Mouse (Mus musculus) liver, embryonic 15.5 days (tissue): ENCODE results near the gene Tmem222. TPM values are rescaled to one million over a fixed set of nuclear protein-coding genes. Genes with fewer than 3 reads are reported as not detected.
A peak's percentile ranks its signal among the peaks of the same experiment; 100 is the strongest.

Experiments used
- ATAC-seq: fragments of 200-750 bp; cut with Nextera tagmentation; 2 replicates; pipeline ENCODE4 v1.8.0; 2017; ENCODE audit warnings: moderate number of reproducible peaks, mild to moderate bottlenecking, moderate library complexity; ENCODE audit not compliant: insufficient read depth
- H3K27ac ChIP-seq: fragments of 300-500 bp; sonication (generic); replicated peaks from 2 replicates; pipeline ENCODE4 v1.5.1; 2015; ENCODE audit warnings: mild to moderate bottlenecking, inconsistent platforms
- H3K27me3 ChIP-seq: fragments of 300-500 bp; sonication (generic); 2 replicates; pipeline ENCODE4 v1.6.1; 2015; ENCODE audit warnings: mild to moderate bottlenecking, inconsistent platforms
- H3K36me3 ChIP-seq: fragments of 300-500 bp; sonication (generic); replicated peaks from 2 replicates; pipeline ENCODE4 v1.6.1; 2015; ENCODE audit warnings: moderate library complexity, mild to moderate bottlenecking, inconsistent platforms
- H3K4me1 ChIP-seq: fragments of 300-500 bp; sonication (generic); replicated peaks from 2 replicates; pipeline ENCODE4 v1.6.1; 2015; ENCODE audit warnings: inconsistent platforms
- H3K4me2 ChIP-seq: fragments of 300-500 bp; sonication (generic); 2 replicates; pipeline ENCODE4 v1.6.1; 2015; ENCODE audit warnings: moderate library complexity, mild to moderate bottlenecking, inconsistent platforms
- H3K4me3 ChIP-seq: fragments of 300-500 bp; sonication (generic); replicated peaks from 2 replicates; pipeline ENCODE4 v1.5.1; 2015; ENCODE audit warnings: mild to moderate bottlenecking, inconsistent platforms
- H3K9ac ChIP-seq: fragments of 300-500 bp; sonication (generic); 2 replicates; pipeline ENCODE4 v1.6.1; 2015; ENCODE audit warnings: moderate library complexity, mild to moderate bottlenecking, inconsistent platforms
- H3K9me3 ChIP-seq: fragments of 300-500 bp; sonication (generic); replicated peaks from 2 replicates; pipeline ENCODE4 v1.6.1; 2016; ENCODE audit warnings: inconsistent platforms
- WGBS: fragments of 180-500 bp; shearing (Covaris S2); methylation state at CpG from one replicate; pipeline ENCODE4 v1.1.7; 2015; ENCODE audit warnings: mixed read lengths; ENCODE audit not compliant: insufficient replicate concordance; 5-methylcytosine and 5-hydroxymethylcytosine counted together
- polyA plus RNA-seq: library from polyadenylated mRNA; unstranded; fragments of >200 nt; fragmentation: Nextera tagmentation; extraction: Ambion mirVana; gene quantifications from 2 replicates; pipeline ENCODE4 v1.2.1, GENCODE M21; 2015

Gene Tmem222
- polyA plus RNA-seq = 35.8 and 42.3 TPM in 2 replicates

- Histone ChIP-seq H3K27ac (peak within 1 kb of the TSS; percentile 90), H3K9ac (peak within 1 kb of the TSS; percentile 80), H3K36me3 (0 out of 2 replicates have a peak, but pooled peaks cover 9% of the 10 kb centered on the region), H3K4me1 (peaks cover 38% of the 10 kb centered on the region), H3K4me3 (peak within 1 kb of the TSS; percentile 85), H3K9me3 (no peaks in the 10 kb centered on the region), H3K4me2 (peak within 1 kb of the TSS; percentile 81), H3K27me3 (no peaks in the 10 kb centered on the region)
- ATAC-seq = peak; percentile 94
- WGBS = under 1% methylated on average over 73 of the region's 73 CpGs
Observed at GRCm38 (mm10) chr4:133277104-133278026, at the start of gene Tmem222. Gene Tmem222 (minus strand): TSS chr4:133277792.

GRCm38 (mm10) chr4:133319667-133320066 lies 42.1 kb upstream of the Tmem222 start:
- H3K4me1 ChIP-seq = no peaks in the 10 kb centered on the region; the same call in 1 of the 2 replicates
- no peak for ATAC-seq
- no peak overlapping the region for H3K9ac ChIP-seq
- 68% methylated on average over 3 of the region's 3 CpGs for WGBS
- no peak overlapping the region for H3K27ac ChIP-seq
- no peak overlapping the region for H3K4me3 ChIP-seq
- H3K36me3 ChIP-seq = 0 out of 2 replicates have a peak, but pooled peaks cover 9% of the 10 kb centered on the region
- no peaks in the 10 kb centered on the region for H3K27me3 ChIP-seq
- no peaks in the 10 kb centered on the region for H3K9me3 ChIP-seq
- H3K4me2 ChIP-seq = no peak overlapping the region

- H3K4me1 ChIP-seq = no peaks in the 10 kb centered on the region; the same call in 1 of the 2 replicates
- no peaks in the 10 kb centered on the region for H3K27me3 ChIP-seq
- 75% methylated on average over 5 of the region's 5 CpGs for WGBS
- no peak overlapping the region for H3K27ac ChIP-seq
- peaks cover 9% of the 10 kb centered on the region; the same call in 1 of the 2 replicates for H3K36me3 ChIP-seq
- H3K9me3 ChIP-seq = no peaks in the 10 kb centered on the region
- H3K4me2 ChIP-seq = no peak overlapping the region
- no peak overlapping the region for H3K4me3 ChIP-seq
- no peak overlapping the region for H3K9ac ChIP-seq
- no peak for ATAC-seq
Observed at GRCm38 (mm10) chr4:133315991-133316390, 38.4 kb upstream of the Tmem222 start.

GRCm38 (mm10) chr4:133314896-133315295 lies 37.3 kb upstream of the Tmem222 start:
- Histone ChIP-seq H3K4me3 (no peak overlapping the region), H3K4me2 (no peak overlapping the region), H3K4me1 (no peaks in the 10 kb centered on the region; the same call in 1 of the 2 replicates), H3K36me3 (peaks cover 6% of the 10 kb centered on the region; the same call in 1 of the 2 replicates), H3K9ac (no peak overlapping the region), H3K27me3 (no peaks in the 10 kb centered on the region), H3K9me3 (no peaks in the 10 kb centered on the region), H3K27ac (no peak overlapping the region)
- 71% methylated on average over 8 of the region's 8 CpGs for WGBS
- 0 out of 2 replicates have a peak, but pooled peaks have one; percentile 22 for ATAC-seq

GRCm38 (mm10) chr4:133309948-133310347 lies 32.4 kb upstream of the Tmem222 start:
- peaks cover 4% of the 10 kb centered on the region for H3K36me3 ChIP-seq
- no peak overlapping the region for H3K27ac ChIP-seq
- H3K4me1 ChIP-seq = no peaks in the 10 kb centered on the region; the same call in 1 of the 2 replicates
- H3K4me2 ChIP-seq = no peak overlapping the region
- no peak for ATAC-seq
- no peak overlapping the region for H3K4me3 ChIP-seq
- H3K27me3 ChIP-seq = no peaks in the 10 kb centered on the region
- H3K9me3 ChIP-seq = no peaks in the 10 kb centered on the region
- WGBS = 0% methylated on average over 3 of the region's 3 CpGs
- H3K9ac ChIP-seq = no peak overlapping the region

- H3K27ac ChIP-seq = no peak overlapping the region
- no peak overlapping the region for H3K4me2 ChIP-seq
- 33% methylated on average over 3 of the region's 3 CpGs for WGBS
- no peaks in the 10 kb centered on the region for H3K4me1 ChIP-seq
- H3K9me3 ChIP-seq = no peaks in the 10 kb centered on the region
- ATAC-seq = no peak
- H3K36me3 ChIP-seq = peaks cover 17% of the 10 kb centered on the region; the same call in 1 of the 2 replicates
- H3K27me3 ChIP-seq = no peaks in the 10 kb centered on the region
- H3K4me3 ChIP-seq = no peak overlapping the region
- no peak overlapping the region for H3K9ac ChIP-seq
Observed at GRCm38 (mm10) chr4:133307331-133307730, 29.7 kb upstream of the Tmem222 start.

GRCm38 (mm10) chr4:133305825-133306224 lies 28.2 kb upstream of the Tmem222 start:
- Histone ChIP-seq H3K4me3 (no peak overlapping the region), H3K36me3 (peaks cover 27% of the 10 kb centered on the region), H3K27me3 (no peaks in the 10 kb centered on the region), H3K9me3 (no peaks in the 10 kb centered on the region), H3K27ac (no peak overlapping the region), H3K4me1 (no peaks in the 10 kb centered on the region), H3K9ac (no peak overlapping the region), H3K4me2 (no peak overlapping the region)
- 71% methylated on average over 7 of the region's 7 CpGs for WGBS
- ATAC-seq = no peak

GRCm38 (mm10) chr4:133304770-133305169 lies 27.2 kb upstream of the Tmem222 start:
- H3K4me2 ChIP-seq = no peak overlapping the region
- H3K4me1 ChIP-seq = no peaks in the 10 kb centered on the region
- no peaks in the 10 kb centered on the region for H3K9me3 ChIP-seq
- 81% methylated on average over 7 of the region's 7 CpGs for WGBS
- H3K27ac ChIP-seq = no peak overlapping the region
- no peak overlapping the region for H3K9ac ChIP-seq
- no peak overlapping the region for H3K4me3 ChIP-seq
- no peaks in the 10 kb centered on the region for H3K27me3 ChIP-seq
- ATAC-seq = no peak
- H3K36me3 ChIP-seq = peaks cover 37% of the 10 kb centered on the region

- no peak overlapping the region for H3K4me3 ChIP-seq
- no peak overlapping the region for H3K9ac ChIP-seq
- H3K4me2 ChIP-seq = no peak overlapping the region
- peaks cover 43% of the 10 kb centered on the region for H3K36me3 ChIP-seq
- 59% methylated on average over 5 of the region's 5 CpGs for WGBS
- ATAC-seq = no peak
- no peaks in the 10 kb centered on the region for H3K9me3 ChIP-seq
- H3K27me3 ChIP-seq = no peaks in the 10 kb centered on the region
- H3K4me1 ChIP-seq = no peaks in the 10 kb centered on the region
- H3K27ac ChIP-seq = no peak overlapping the region
Observed at GRCm38 (mm10) chr4:133302668-133303067, 25.1 kb upstream of the Tmem222 start.

- Histone ChIP-seq H3K4me1 (no peaks in the 10 kb centered on the region; the same call in 1 of the 2 replicates), H3K9ac (no peak overlapping the region), H3K4me2 (no peak overlapping the region), H3K4me3 (no peak overlapping the region), H3K9me3 (no peaks in the 10 kb centered on the region), H3K27ac (no peak overlapping the region), H3K27me3 (no peaks in the 10 kb centered on the region), H3K36me3 (peaks cover 50% of the 10 kb centered on the region)
- WGBS = 25% methylated on average over 4 of the region's 4 CpGs
- ATAC-seq = no peak
Observed at GRCm38 (mm10) chr4:133301802-133302201, 24.2 kb upstream of the Tmem222 start.

- Histone ChIP-seq H3K27ac (no peak overlapping the region), H3K36me3 (peaks cover 60% of the 10 kb centered on the region), H3K4me3 (no peak overlapping the region), H3K9me3 (no peaks in the 10 kb centered on the region), H3K9ac (no peak overlapping the region), H3K27me3 (no peaks in the 10 kb centered on the region), H3K4me2 (no peak overlapping the region), H3K4me1 (no peaks in the 10 kb centered on the region; the same call in 1 of the 2 replicates)
- no peak for ATAC-seq
- 84% methylated on average over 11 of the region's 11 CpGs for WGBS
Observed at GRCm38 (mm10) chr4:133300421-133300820, 22.8 kb upstream of the Tmem222 start.
